Mouse (Mus musculus) kidney, adult 8-10 months (tissue): ENCODE measurements around the gene Stard13.

Experiments used
- DNase-seq, 2 experiments: peaks; one replicate each; pipeline ENCODE4 v3.0.0; 2022

The Stard13 gene

GRCm38 (mm10) chr5:151223696-151224366, 9.8 kb downstream of the Stard13 start:
- DNase-seq: no peak

GRCm38 (mm10) chr5:151222791-151223190, 10.8 kb downstream of the Stard13 start:
- DNase-seq: no peak

GRCm38 (mm10) chr5:151218689-151219115, 14.9 kb downstream of the Stard13 start:
- DNase-seq: peak; percentile 9 to 20

DNA sequence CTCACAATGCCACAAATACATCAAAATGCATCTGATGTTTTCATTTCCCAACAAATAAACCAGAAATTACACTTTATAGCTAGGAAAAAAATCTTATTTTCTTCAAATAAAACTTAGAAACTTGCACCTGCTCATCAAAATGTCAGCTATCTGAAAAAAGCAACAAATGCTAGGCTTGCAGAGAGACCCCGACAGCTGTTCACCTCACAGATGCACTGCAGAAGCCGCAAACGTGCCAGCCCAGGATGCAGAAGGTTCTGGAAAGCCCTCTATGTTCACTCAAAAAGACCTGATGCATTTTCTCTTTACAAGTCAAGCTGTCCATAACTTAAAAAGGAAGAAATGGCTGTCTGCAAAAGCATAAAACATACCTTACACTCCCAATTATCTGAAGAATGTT, 20.5 kb downstream of the Stard13 start:
- no peak for DNase-seq

GRCm38 (mm10) chr5:151210869-151211268, 22.8 kb downstream of the Stard13 start:
- no peak for DNase-seq

DNA sequence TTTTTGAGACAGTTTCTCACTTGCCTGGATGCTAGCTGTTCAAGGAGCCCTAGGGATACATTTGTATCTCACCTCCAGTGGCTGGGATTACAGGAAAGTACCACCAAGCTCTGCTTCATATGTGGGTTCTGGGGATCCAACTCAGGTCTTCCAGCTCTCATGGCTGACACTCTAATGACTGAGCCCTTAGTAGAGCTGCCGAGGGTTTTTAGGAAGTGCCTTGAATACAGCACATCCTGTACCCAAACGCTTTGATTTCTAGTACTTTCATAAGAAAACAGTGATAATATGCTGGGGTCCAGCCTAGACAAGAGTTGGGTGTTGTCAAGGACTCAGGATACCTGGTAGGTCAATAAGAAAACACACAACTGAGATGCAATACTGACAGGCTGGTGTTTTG, 23.6 kb downstream of the Stard13 start:
- no peak for DNase-seq

GRCm38 (mm10) chr5:151205017-151205416, 28.6 kb downstream of the Stard13 start:
- no peak for DNase-seq

GRCm38 (mm10) chr5:151202925-151203324, 30.7 kb downstream of the Stard13 start:
- no peak for DNase-seq

GRCm38 (mm10) chr5:151201220-151201619, 32.4 kb downstream of the Stard13 start:
- no peak for DNase-seq

DNA sequence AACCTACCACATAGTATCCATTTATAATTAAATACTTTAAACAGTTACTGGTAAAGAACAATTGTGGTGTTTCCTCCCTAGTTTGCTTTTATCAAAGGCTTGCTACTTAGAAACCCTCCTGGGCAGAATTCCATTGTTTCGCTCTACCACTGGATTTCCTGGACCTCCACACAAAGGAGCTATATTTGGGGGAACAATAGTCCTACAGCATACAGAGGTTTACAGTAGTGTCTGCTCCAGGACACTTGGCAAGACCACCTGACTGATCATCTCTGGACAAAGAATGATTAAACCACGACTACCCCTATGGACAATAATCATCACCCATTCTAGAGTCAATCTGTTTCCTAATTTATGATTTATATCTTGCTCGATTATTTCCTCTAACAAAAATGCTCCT, 34.4 kb downstream of the Stard13 start:
- DNase-seq: no peak

DNA sequence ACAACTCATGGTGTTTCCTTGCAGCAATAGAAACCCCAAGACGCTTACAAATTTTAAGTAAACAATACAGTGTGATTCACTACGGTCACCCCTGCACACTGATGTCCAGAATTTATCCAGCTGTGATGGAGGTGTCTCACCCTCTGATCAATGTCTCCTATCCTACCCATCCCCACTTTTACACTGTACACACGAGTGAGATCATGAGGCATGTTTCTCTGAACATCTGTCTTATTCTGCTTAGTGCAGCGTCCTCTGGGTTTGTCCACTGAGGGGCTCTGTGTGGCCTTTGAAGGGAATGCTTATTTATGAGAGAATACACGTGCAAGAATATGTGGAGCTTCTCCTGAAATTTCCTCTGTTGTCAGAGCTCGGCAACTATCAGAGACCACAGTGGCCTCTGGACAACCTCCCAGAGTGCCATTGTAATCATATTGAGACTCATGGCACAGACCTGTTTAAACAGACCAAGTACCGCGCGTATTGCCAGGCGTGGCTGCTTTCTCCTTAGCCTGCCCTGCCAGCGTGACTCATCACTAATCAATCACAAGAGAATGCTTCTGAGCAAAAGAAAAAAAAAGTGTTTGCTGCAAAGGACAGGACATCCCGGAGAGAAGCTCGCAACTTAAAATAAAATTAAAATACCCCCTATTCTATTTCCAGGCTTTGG, 36.9 kb downstream of the Stard13 start:
- no peak for DNase-seq

GRCm38 (mm10) chr5:151193885-151194520, 39.6 kb downstream of the Stard13 start:
- DNase-seq: no peak

GRCm38 (mm10) chr5:151192266-151192665, 41.4 kb downstream of the Stard13 start:
- DNase-seq: no peak

DNA sequence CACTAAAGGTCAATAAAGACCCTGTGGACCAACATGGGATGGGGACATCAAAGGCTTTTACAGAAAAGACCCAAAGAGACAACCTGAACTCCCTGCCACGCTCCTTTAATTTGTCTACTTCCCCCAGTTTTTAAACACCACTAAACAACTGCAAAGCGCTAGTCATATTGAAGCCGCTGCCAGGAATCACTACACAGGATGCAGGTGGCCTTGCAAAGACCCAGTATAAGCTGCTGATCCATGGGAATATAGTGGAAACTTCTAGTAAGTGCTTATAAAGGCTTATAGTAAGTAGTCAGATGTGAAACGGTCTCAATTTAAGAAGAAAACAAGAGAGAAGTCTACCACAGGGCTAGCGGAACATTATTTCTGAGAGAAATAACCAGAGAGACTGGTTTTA, 42.9 kb downstream of the Stard13 start:
- DNase-seq: no peak

DNA sequence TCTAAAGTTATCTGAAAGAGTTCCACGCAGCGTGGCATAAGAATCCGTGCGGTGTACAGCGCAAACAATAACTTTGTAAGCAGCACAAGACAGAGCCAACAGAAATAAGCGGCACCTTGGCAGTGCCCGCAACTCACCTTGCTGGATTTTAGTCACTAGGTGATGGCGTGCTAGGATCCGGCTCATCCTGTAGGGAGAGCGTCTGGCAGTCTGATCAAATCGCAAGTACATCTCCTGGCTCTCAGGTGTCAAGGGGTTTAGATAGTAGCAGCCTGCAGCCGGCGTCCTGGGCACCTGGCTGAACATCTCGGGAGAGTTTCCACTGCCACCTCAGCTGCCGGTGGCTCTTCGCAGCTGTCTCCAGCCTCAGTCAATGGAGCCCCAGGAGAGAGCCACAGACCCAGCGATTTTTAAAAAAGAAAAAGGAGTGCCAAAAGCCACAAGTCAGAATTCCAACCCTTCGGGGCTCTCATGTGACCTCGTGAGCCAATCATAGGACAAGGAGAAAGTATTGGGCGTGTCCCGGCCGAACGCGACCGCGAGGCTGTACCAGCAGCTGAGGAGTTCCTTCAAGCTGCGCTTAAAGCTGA, 43.8 kb downstream of the Stard13 start:
- peak; percentile 76 to 79 for DNase-seq

DNA sequence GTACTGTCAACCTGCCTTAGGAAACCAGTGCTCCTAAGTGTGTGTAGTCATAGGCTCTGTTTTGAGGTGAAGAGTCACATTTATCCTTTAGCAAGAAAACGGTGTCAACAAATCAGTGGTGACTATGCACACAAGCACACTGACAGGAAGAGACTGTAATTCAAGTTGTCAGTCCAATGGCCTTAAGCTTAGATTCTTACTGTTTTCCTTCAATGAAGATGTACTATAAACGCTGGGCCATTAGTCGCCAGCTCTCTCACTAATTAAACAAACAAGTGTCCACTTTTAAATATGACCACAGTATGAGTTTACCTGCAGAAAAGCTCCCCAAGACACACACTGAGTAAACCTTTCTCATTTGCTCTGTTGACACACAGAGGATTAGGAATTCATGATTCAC, 44.3 kb downstream of the Stard13 start:
- DNase-seq: no peak

DNA sequence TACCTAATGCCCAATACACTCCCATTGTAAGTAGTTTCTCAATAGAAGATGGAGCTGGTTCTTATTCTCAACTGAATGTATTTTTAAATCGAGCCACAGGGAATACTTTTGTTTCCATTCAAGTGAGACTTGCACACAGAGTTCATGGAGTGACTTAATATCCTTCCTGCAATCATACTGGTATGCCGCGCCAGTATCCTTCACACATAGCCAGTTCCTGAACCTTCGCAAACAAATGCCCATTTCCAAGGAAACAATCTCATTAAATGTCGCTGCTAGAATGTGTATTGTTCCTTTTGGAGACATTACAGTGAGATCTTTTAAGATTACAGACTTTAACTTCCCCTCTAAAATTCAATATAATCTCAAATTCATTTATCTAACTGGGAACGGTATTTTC, 45.0 kb downstream of the Stard13 start:
- DNase-seq: peak in 1 of 2 experiments; percentile 27

DNA sequence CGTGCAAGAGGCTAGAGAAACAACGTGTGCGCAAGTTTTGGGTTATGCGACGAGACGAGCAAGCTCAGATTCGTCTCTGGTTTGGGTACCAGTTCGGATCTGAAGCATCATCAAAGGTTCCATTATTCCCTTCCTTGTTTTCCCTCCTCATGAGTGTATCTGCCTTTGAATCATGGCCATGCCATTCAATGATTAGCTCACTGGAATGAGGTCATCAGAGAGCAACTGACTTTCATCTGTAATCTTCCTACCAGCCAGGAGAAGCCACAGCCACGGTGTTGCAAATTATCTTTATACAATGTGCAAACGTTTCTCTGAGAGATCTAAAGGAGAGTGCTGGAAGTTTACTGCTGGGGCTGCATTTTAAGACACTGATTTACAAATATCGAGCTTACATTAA, 46.3 kb downstream of the Stard13 start:
- no peak for DNase-seq

GRCm38 (mm10) chr5:151185286-151185856, 48.3 kb downstream of the Stard13 start:
- no peak for DNase-seq

GRCm38 (mm10) chr5:151183656-151184240, 49.9 kb downstream of the Stard13 start:
- no peak for DNase-seq

- no peak for DNase-seq
These were observed 52.3 kb downstream of the Stard13 start for GRCm38 (mm10) chr5:151181288-151181687.

- no peak for DNase-seq
These were observed 53.4 kb downstream of the Stard13 start for GRCm38 (mm10) chr5:151180176-151180785.

DNA sequence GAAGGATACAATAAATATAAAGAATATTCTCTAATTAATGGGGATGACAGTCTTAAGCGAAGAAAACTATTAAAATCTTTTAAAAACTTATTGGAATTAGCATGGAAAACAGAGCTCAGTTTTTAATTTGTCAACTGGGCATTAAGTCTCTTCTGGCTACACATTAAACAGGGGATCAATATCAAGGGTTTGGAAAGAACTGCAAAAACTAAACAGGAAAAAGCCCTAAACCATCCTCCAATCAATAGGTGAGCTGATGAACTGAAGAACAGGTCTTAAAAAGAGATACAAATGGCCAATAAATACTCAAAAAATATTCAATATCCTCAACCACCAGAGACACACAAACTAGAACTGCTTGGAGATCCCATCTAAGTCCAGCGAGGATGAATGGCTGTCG, 56.5 kb downstream of the Stard13 start:
- DNase-seq: no peak
